Mouse (Mus musculus): ENCODE data around the gene Kcnd3.

Gene Kcnd3

GRCm38 (mm10) chr3:105453214-105453950 lies 1.3 kb downstream of the Kcnd3 start:
- no peak for DNase-seq (ENCODE audit: low spot score in 2 of 2)

DNA sequence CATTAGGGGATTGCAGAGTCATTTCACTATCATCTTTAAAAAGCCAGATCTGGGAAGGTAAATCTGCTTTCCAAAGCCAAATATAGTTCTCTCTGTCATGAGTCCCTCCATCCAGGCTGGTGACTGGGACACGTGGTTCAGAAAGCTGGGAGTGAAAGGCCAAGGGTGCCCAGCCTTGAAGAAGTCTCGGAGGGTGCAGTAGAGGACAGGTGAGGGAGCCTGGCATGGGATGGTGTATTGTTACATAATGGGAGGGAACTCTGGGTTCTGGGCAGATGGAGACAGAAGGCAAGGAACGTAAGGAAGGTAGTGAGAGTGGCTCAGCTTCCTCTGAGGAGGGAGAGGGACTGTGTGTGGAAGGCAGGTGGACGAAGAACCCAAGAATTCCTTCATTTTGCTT lies 5.5 kb downstream of the Kcnd3 start:
- DNase-seq (ENCODE audit: low spot score in 2 of 2) = no peak

- no peak for DNase-seq (ENCODE audit: low spot score in 2 of 2)
Measured at GRCm38 (mm10) chr3:105466538-105466937, 14.4 kb downstream of the Kcnd3 start.

DNA sequence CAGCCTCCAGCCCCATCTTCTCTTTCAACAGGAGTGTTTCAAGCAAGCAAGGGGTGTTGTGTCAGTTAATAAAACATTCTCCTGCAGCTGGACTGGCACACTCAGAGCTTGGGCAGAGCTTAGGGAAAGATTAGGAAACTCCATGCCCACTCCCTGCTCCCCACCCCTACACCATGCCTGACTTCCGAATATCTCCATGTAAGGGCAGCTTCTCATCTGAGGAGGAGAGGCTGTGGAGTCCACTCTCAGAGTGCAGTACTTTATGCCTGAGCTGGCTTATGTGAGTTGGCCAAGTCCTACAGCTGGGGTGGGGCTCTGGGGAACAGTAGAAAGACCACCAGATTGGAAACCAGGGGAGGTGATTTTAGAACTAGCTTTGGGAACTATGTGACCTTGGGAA lies 20.4 kb downstream of the Kcnd3 start:
- no peak for DNase-seq (ENCODE audit: low spot score in 2 of 2)

DNA sequence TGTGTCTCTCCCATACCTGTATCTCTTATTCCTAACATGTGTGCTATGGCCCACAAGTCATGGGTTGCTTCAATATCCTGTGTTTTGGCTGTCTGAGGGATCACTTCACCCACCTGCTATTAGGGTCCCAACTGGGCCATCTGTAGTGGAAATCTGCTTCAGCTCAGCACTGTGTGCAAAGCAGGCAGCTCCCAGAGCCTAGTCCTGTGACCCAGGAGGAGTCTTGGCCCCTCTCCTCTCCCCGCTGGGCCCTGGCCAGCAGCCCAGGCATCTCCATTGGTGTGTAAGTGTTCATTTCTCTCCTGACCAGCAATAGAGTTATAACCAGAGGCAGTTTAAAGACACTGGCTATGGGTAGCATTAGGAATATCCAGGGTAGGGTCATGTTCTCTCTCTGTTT lies 24.3 kb downstream of the Kcnd3 start:
- DNase-seq (ENCODE audit: low spot score in 2 of 2) = no peak

GRCm38 (mm10) chr3:105478876-105479275 lies 26.7 kb downstream of the Kcnd3 start:
- DNase-seq (ENCODE audit: low spot score in 2 of 2) = no peak

DNA sequence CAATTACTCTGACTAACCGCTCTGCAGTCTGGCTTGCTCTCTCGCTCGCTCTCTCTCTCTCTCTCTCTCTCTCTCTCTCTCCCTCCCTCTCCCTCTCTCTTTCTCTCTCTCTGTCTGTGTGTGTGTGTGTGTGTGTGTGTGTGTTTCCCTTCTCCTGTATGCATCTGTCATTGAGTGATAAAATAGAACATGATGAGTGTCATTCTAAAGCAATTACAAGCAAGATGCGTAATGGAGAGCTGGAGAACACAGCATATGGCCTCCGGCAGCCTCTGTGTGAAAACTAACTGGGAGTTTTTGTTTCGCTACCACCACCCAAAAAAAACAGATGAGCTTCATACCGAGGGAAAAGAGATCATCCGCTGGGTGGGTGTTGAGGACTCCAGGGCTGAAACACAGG lies 29.3 kb downstream of the Kcnd3 start:
- DNase-seq (ENCODE audit: low spot score in 2 of 2) = no peak

DNA sequence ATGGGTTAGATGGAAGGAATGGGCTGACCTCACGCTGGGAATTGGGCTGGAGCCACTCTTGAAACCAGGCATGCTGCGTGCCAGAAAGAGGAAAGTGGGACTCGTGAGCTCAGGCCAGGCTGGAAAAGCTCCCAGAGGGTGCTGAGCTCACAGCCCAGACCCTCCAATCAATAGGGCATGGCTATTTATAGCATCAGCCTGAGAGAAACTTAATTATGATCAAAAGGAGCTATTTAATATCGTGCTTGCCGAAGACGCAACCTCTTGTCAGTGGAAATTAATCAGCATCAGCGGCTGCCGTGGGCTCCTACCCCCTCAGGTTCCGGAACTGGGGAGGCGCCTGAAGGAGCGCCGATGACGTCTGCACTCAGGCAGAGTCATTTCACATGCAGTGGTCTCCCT lies 31.5 kb downstream of the Kcnd3 start:
- DNase-seq (ENCODE audit: low spot score in 2 of 2) = no peak

DNA sequence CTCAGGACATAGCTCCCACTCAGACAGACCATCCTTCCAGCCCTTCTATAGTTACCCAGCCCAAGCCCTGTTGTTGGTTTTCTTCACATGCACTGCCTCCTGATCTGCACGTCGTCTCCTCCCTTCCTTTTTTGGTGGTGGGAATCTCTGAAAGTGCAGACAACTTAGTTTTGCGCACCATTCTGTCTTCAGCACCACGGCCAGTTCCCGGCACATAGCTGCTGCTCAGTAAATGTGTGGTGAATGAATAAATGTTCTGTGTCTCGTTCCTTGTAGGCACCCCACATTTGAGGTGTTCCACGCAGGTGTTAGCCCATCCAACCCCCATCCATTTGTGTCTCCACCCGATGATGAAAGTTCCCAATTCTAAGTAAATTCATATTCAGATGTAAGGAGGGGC lies 35.0 kb downstream of the Kcnd3 start:
- no peak for DNase-seq (ENCODE audit: low spot score in 2 of 2)

DNA sequence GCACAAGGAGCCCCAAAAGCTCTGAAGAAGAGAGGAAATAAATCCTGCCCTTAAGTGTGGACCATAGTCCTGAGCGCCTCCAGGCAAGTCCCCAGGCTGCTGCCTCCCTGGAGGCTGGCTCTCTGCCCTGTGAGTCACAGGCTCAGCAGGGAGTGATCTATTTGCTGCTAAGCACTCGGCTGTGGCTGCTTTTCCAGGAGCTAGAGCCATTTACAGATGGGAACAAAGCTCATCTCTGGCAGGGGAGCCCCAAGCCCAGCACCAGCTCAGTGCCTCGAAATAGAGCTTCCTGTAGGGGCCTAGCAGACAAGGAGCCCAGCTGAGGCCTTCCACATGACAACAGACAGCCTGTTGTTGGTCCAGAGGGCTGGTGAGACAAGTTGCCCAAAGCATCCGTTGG lies 37.5 kb downstream of the Kcnd3 start:
- no peak for DNase-seq (ENCODE audit: low spot score in 2 of 2)

DNA sequence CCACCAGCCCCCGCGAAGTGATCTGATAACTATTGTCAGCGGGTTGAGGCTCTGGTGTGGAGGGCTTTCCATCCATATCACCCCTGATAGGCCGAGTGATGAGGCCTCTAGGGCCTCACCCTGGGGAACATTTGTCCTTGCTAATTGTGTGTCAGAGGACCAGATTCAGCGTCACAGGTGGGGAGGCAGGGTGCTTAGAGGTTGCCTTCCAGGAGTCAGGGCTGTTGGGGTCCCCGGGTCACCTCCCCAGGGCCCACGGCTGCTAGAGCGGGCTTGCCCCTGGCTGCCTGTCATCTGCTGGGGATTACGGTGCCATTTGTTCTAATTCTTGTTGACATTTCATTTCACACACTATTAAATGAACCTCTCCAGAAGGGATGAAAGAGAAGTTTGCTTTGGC lies 42.8 kb downstream of the Kcnd3 start:
- DNase-seq (ENCODE audit: low spot score in 2 of 2) = no peak

- DNase-seq (ENCODE audit: low spot score in 2 of 2) = no peak
Measured at GRCm38 (mm10) chr3:105496216-105496615, 44.1 kb downstream of the Kcnd3 start.

DNA sequence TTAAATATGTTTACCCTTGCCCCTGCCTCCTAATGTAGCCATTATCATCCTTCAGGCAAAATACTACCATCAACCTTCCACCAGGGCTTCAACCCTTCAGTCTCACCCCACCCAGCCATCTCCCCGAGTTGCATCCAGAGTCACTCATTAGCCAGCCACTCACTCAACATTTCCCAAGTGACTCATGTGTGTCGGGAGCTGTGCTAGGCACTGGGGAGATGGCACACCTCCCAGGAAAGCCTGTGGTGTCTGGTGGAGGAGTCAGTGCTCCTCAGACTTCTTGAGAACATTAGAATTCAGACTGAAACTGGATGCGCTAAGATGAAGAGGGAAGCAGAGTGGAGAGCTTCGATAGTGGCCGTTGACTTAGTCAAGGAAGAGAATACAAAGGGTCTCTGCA lies 44.8 kb downstream of the Kcnd3 start:
- DNase-seq (ENCODE audit: low spot score in 2 of 2) = no peak

GRCm38 (mm10) chr3:105501071-105501470 lies 48.9 kb downstream of the Kcnd3 start:
- no peak for DNase-seq (ENCODE audit: low spot score in 2 of 2)

GRCm38 (mm10) chr3:105504272-105504671 lies 52.1 kb downstream of the Kcnd3 start:
- DNase-seq (ENCODE audit: low spot score in 2 of 2) = no peak

DNA sequence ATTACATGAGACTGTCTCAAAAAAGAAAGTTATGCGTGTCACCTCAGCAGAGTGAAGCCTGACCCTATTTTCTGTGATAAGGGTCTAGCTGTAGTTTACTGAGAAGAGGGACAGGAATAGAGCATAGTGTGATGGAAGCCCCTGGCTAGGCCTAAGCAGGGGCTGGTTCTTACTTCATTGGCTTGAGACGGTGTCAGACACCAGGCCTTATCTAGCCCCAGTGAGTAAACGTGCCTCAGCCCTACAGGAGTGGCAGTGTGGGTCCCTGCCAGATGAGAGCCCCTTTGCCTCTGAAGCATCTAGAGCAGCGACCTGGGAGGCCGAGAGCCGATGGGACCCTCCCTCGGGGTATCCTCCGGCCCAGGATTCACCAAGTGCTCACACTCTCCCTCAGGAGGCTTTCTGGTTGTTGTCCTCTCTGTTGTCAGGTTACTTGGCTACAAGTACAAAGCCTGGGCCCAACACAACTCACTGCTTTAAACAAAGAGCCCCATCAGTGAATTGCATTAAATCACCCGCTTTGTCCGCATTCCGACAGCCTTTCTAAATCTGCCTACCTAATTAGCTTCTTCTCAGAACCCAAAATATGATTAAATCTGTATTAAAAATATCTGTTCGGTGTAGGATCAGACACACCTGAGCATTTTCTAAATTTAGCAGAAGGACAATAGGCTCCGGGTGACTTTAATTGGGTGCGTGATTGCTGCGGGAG lies 53.2 kb downstream of the Kcnd3 start:
- DNase-seq (ENCODE audit: low spot score in 2 of 2) = no peak

- no peak for DNase-seq (ENCODE audit: low spot score in 2 of 2)
Measured at GRCm38 (mm10) chr3:105505873-105506170, 53.7 kb downstream of the Kcnd3 start.

DNA sequence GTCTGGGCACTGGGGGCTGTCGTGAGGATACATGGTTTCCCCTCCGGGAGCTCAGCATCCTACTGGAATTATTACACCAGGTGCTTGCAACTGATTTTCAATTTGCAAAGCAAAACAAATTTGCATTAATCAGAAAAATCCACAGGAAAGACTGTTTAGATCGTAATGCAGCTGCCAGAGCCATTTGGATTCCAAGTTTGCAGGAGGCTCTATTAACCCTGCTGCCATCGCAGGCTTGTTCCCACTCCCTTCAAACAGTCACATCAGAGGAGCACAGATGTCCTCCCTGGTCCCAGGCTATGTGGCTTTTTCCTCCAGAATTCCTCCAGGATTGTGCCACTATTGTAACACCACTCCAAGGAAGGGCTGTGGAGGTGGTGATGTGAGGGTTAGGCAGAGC lies 54.5 kb downstream of the Kcnd3 start:
- DNase-seq (ENCODE audit: low spot score in 2 of 2) = no peak

- DNase-seq (ENCODE audit: low spot score in 2 of 2) = no peak
Measured at GRCm38 (mm10) chr3:105509321-105509720, 57.2 kb downstream of the Kcnd3 start.

- DNase-seq (ENCODE audit: low spot score in 2 of 2) = peak in 1 of 2 experiments; percentile 40
Measured at GRCm38 (mm10) chr3:105511836-105512235, 59.7 kb downstream of the Kcnd3 start.

GRCm38 (mm10) chr3:105514215-105514614 lies 62.1 kb downstream of the Kcnd3 start:
- peak in 1 of 2 experiments; percentile 52 for DNase-seq (ENCODE audit: low spot score in 2 of 2)

- DNase-seq (ENCODE audit: low spot score in 2 of 2) = peak in 1 of 2 experiments; percentile 49
Measured at GRCm38 (mm10) chr3:105515035-105515434, 62.9 kb downstream of the Kcnd3 start.

GRCm38 (mm10) chr3:105515640-105516039 lies 63.5 kb downstream of the Kcnd3 start:
- DNase-seq (ENCODE audit: low spot score in 2 of 2) = no peak

GRCm38 (mm10) chr3:105520446-105520845 lies 68.3 kb downstream of the Kcnd3 start:
- DNase-seq (ENCODE audit: low spot score in 2 of 2) = peak in 1 of 2 experiments; percentile 40

Measured in urinary bladder, postnatal 4 days (tissue).